8 mouse cellular contexts compared by ENCODE assay signal in the genomic region with DNA sequence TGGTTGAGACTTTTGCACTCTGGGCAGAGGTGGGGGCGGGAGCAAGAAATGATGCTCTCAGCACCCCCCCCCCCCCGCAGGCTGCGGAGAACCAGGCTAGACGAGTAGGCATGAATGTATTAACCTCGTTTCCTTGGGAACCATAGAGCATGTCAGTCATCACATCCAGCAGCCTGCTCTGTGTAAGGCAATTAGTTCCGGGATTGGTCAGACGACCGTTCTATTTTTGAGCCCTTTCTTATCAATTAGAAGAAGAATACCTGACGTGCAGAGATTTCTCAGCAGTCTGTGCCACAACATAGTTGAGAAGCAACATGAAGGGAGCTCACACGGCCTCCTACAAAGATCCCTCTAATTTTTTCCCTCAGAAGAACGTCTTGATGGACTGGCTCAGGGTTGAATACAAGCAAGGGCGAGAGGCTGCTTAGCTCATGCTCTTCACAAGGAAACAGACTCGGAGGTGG. TPM values are rescaled to one million over a fixed set of nuclear protein-coding genes. Genes with fewer than 3 reads are reported as not detected.
DNase-seq lines count a peak whose midpoint lies in the region; ATAC-seq and TF ChIP-seq lines count a peak whose summit lies in the region.

No protein-coding gene starts in this region.

- no peaks in the 10 kb centered on the region for H3K27me3 ChIP-seq in kidney, embryonic 16.5 days (ENCODE audit: insufficient read depth, low read length)
- no peaks in the 10 kb centered on the region for H3K27me3 ChIP-seq in forebrain, embryonic 13.5 days

- H3K9ac ChIP-seq in kidney, embryonic 16.5 days (replicated peaks; ENCODE audit: low read length): no peak overlapping the region
- peak overlapping the region; percentile 41; the same call in 1 of the 2 replicates for H3K9ac ChIP-seq in forebrain, embryonic 13.5 days

- no peaks in the 10 kb centered on the region for H3K9me3 ChIP-seq in kidney, embryonic 16.5 days (ENCODE audit: low read length)
- H3K9me3 ChIP-seq in forebrain, embryonic 13.5 days (replicated peaks): no peaks in the 10 kb centered on the region

- no peaks in the 10 kb centered on the region for H3K36me3 ChIP-seq in kidney, embryonic 16.5 days (ENCODE audit: insufficient read depth, low read length)
- no peaks in the 10 kb centered on the region for H3K36me3 ChIP-seq in forebrain, embryonic 13.5 days (ENCODE audit: poor library complexity, severe bottlenecking)

- ATAC-seq in kidney, embryonic 16.5 days (ENCODE audit: low FRiP score, low TSS enrichment): no peak
- peak; percentile 97 for ATAC-seq in forebrain, embryonic 13.5 days

- intact Hi-C loops in gastrocnemius, adult 2 months (cut with DNase I): no loop called here

- H3K27ac ChIP-seq in kidney, embryonic 16.5 days (ENCODE audit: low read length): no peak overlapping the region
- peak overlapping the region; percentile 77 for H3K27ac ChIP-seq in forebrain, embryonic 13.5 days
- no peak overlapping the region for H3K27ac ChIP-seq in gastrocnemius, adult 2 months

- peak overlapping the region; percentile 10; the same call in 1 of the 2 replicates for H3K4me2 ChIP-seq in kidney, embryonic 16.5 days (replicated peaks; ENCODE audit: low read depth, low read length)
- peak overlapping the region; percentile 60 for H3K4me2 ChIP-seq in forebrain, embryonic 13.5 days

- TF ChIP-seq CTCF in gastrocnemius, adult 2 months (IDR thresholded peaks at IDR 0.05): no peak

- WGBS in kidney, embryonic 16.5 days: 56% methylated on average over 13 of the region's 13 CpGs
- 4% methylated on average over 13 of the region's 13 CpGs for WGBS in forebrain, embryonic 13.5 days

- no peak for DNase-seq in kidney, postnatal 25 days
- DNase-seq in layer of hippocampus, postnatal 25 days (ENCODE audit: extremely low spot score in 1 of 2, low spot score in 1 of 2): peak; percentile 7 to 16
- peak; percentile 70 for DNase-seq in retina, embryonic 14.5 days (ENCODE audit: low spot score)
- DNase-seq in gastrocnemius, adult 2 months: no peak
- DNase-seq in adrenal gland, postnatal 36 days: no peak
- DNase-seq in kidney, adult 18-20 months: no peak

- no peak overlapping the region for H3K4me3 ChIP-seq in kidney, embryonic 16.5 days (ENCODE audit: low read length)
- peak overlapping the region; percentile 28 for H3K4me3 ChIP-seq in forebrain, embryonic 13.5 days
- no peak overlapping the region for H3K4me3 ChIP-seq in gastrocnemius, adult 2 months

- peaks cover 8% of the 10 kb centered on the region for H3K4me1 ChIP-seq in kidney, embryonic 16.5 days (ENCODE audit: insufficient read depth, low read length)
- peaks cover 15% of the 10 kb centered on the region for H3K4me1 ChIP-seq in forebrain, embryonic 13.5 days

RNA-seq across cellular contexts. Expression of gene Gpr45, which starts 53.4 kb away (rescaled TPM):
- 10.3 and 11.3 TPM in 2 replicates for polyA plus RNA-seq in kidney, embryonic 16.5 days (2015; fragmentation: Nextera tagmentation; extraction: Ambion mirVana)
- polyA plus RNA-seq in forebrain, embryonic 13.5 days (2015; fragmentation: Nextera tagmentation; extraction: Ambion mirVana): 28.7 and 30.2 TPM in 2 replicates
- 10 to 100 TPM; 24.8 to 25.8 TPM for total RNA-seq in layer of hippocampus, postnatal 25 days (2021)
- not detected for total RNA-seq in gastrocnemius, adult 2 months (2021)
- total RNA-seq in adrenal gland, postnatal 36 days (2021): 1 to 10 TPM; 2.4 to 3.0 TPM

Comparison
In these comparisons a context has a peak if more than half of its experiments do, and no peak if none do; other contexts are left out.
1. DNase-seq: peak in layer of hippocampus, postnatal 25 days (2 of 2) and retina, embryonic 14.5 days (single experiment); none in kidney, postnatal 25 days (0 of 2), gastrocnemius, adult 2 months (single experiment), adrenal gland, postnatal 36 days (0 of 2) and kidney, adult 18-20 months (single experiment).
2. RNA of gene Gpr45, which starts 53.4 kb away (total RNA-seq): 24.8 to 25.8 TPM in layer of hippocampus, postnatal 25 days; 2.4 to 3.0 TPM in adrenal gland, postnatal 36 days and not detected in gastrocnemius, adult 2 months; every median in the first group is over 4 times any median in the second.